Mouse (Mus musculus): ENCODE data around the gene Homer2.

Homer2 gene

DNA sequence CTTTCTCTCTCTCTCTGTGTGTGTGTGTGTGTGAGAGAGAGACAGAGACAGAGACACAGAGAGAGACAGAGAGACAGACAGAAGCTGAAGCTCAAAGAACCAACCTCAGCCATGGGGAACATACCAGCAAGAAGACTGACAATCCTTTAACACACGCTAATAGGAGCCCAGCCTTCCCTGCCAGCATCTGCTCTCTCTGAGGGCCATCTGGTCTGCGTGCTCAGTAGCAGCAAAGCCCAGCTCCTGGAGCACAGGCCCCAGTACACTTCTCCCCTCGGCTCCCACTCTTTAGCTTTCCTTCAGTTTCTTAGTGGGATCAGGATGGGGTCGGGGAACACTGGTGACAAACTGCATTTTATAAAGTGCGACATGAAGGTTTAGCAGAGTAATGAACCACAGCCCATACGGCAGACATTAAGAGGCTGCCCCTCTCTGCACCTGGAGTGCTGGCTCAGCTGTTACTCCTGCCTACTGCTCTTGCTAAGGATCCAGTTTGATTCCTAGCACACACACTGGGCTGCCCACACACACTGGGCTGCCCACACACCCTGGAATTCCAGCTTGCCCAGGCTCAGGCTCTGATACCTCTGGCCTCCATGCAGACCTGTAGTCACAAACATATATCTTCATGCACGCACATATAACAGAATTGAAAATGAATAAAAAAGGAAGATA lies 141.8 kb downstream of the Homer2 start:
- H3K4me1 ChIP-seq (replicated peaks; ENCODE audit: low read depth, low read length): peaks cover 10% of the 10 kb centered on the region
- no peaks in the 10 kb centered on the region for H3K27me3 ChIP-seq (ENCODE audit: insufficient read depth, low read length)
- no peaks in the 10 kb centered on the region for H3K36me3 ChIP-seq (ENCODE audit: insufficient read depth, low read length)
- H3K9me3 ChIP-seq (ENCODE audit: low read length): no peaks in the 10 kb centered on the region
- TF ChIP-seq NANOG (IDR thresholded peaks at IDR 0.05; ENCODE audit: borderline replicate concordance, low read length) (no peak), POU5F1 (IDR thresholded peaks at IDR 0.05; ENCODE audit: borderline replicate concordance, low read length) (no peak), CTCF (conservative IDR thresholded peaks at IDR 0.05; ENCODE audit: low read length) (no peak)
- no peak overlapping the region for H3K4me3 ChIP-seq (replicated peaks; ENCODE audit: low read length)

DNA sequence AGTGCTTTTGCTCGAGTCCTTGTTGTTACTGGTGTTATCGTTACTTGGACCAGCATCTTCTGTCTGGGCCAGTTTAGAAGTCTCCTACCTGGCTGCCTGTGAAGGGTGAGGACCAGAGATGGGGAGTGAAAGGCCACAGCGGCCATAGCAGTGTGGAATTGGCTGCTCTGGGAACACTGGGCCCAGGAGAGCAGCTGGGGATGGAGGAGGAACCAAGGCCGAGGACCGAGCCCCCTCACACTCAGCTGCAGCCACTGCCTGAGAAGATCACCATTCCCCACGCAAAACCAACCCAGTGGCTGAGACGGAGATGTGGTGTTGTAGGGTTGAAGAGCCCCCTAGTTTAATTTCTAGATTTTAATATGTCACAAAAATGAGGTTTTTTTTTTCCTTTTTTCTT lies 142.6 kb downstream of the Homer2 start:
- Histone ChIP-seq H3K36me3 (ENCODE audit: insufficient read depth, low read length) (no peaks in the 10 kb centered on the region), H3K4me3 (replicated peaks; ENCODE audit: low read length) (no peak overlapping the region), H3K4me1 (replicated peaks; ENCODE audit: low read depth, low read length) (peaks cover 3% of the 10 kb centered on the region; the same call in 1 of the 2 replicates), H3K27me3 (ENCODE audit: insufficient read depth, low read length) (no peaks in the 10 kb centered on the region), H3K9me3 (ENCODE audit: low read length) (no peaks in the 10 kb centered on the region)
- TF ChIP-seq POU5F1 (IDR thresholded peaks at IDR 0.05; ENCODE audit: borderline replicate concordance, low read length) (no peak), CTCF (conservative IDR thresholded peaks at IDR 0.05; ENCODE audit: low read length) (no peak), NANOG (IDR thresholded peaks at IDR 0.05; ENCODE audit: borderline replicate concordance, low read length) (no peak)

DNA sequence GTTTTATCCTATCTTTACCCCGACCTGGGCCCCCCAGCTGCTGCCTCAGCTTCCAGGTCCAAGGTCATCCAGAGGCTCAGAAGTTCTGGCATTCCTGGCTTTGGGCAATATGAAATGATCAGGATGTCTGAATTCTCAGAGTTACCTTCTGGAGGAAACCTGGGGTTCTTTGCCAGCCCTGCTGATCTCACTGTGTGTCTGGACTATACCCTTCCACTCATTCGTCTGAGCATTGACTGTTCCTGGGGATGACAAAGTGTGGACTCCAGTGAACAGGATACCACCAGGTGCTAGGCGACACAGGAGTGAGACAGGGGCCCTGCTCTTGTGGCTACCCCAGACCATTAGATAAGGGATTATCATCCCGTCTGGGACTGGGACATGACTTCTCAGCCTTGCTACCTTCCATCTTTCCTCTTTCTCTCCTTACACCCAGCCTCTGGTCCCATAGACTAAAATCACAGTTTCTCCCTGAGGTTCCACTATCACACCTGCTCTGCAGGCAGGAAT lies 143.8 kb downstream of the Homer2 start:
- Histone ChIP-seq H3K4me3 (replicated peaks; ENCODE audit: low read length) (no peak overlapping the region), H3K27me3 (ENCODE audit: insufficient read depth, low read length) (no peaks in the 10 kb centered on the region), H3K4me1 (replicated peaks; ENCODE audit: low read depth, low read length) (0 out of 2 replicates have a peak, but pooled peaks cover 2% of the 10 kb centered on the region), H3K9me3 (ENCODE audit: low read length) (no peaks in the 10 kb centered on the region), H3K36me3 (ENCODE audit: insufficient read depth, low read length) (no peaks in the 10 kb centered on the region)
- no peak for TF ChIP-seq POU5F1 (IDR thresholded peaks at IDR 0.05; ENCODE audit: borderline replicate concordance, low read length)
- TF ChIP-seq CTCF (conservative IDR thresholded peaks at IDR 0.05; ENCODE audit: low read length): no peak
- TF ChIP-seq NANOG (IDR thresholded peaks at IDR 0.05; ENCODE audit: borderline replicate concordance, low read length): no peak

DNA sequence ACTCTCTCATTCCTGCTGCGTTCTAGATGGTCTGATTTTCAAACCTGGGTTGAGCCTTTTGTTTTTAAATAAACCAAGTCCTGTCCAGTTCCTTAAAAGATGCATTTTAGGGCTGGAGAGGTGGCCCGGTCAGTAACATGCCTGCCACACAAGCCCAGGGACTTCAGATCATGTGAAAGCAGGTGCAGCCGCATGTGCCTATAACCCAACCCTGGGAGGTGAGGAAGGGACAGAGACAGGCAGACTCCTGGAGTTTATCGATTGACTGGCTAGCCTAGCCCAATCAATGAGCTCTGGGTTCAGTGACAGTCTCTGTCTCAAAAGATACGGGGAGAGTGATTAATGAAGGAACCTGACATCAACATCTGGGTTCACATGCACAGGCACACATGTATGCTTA lies 146.1 kb downstream of the Homer2 start:
- TF ChIP-seq NANOG (IDR thresholded peaks at IDR 0.05; ENCODE audit: borderline replicate concordance, low read length): no peak
- TF ChIP-seq CTCF (conservative IDR thresholded peaks at IDR 0.05; ENCODE audit: low read length): no peak
- TF ChIP-seq POU5F1 (IDR thresholded peaks at IDR 0.05; ENCODE audit: borderline replicate concordance, low read length): no peak
- H3K4me3 ChIP-seq (replicated peaks; ENCODE audit: low read length): no peak overlapping the region
- no peaks in the 10 kb centered on the region for H3K36me3 ChIP-seq (ENCODE audit: insufficient read depth, low read length)
- H3K27me3 ChIP-seq (ENCODE audit: insufficient read depth, low read length): no peaks in the 10 kb centered on the region
- no peaks in the 10 kb centered on the region for H3K4me1 ChIP-seq (replicated peaks; ENCODE audit: low read depth, low read length)
- H3K9me3 ChIP-seq (ENCODE audit: low read length): no peaks in the 10 kb centered on the region

DNA sequence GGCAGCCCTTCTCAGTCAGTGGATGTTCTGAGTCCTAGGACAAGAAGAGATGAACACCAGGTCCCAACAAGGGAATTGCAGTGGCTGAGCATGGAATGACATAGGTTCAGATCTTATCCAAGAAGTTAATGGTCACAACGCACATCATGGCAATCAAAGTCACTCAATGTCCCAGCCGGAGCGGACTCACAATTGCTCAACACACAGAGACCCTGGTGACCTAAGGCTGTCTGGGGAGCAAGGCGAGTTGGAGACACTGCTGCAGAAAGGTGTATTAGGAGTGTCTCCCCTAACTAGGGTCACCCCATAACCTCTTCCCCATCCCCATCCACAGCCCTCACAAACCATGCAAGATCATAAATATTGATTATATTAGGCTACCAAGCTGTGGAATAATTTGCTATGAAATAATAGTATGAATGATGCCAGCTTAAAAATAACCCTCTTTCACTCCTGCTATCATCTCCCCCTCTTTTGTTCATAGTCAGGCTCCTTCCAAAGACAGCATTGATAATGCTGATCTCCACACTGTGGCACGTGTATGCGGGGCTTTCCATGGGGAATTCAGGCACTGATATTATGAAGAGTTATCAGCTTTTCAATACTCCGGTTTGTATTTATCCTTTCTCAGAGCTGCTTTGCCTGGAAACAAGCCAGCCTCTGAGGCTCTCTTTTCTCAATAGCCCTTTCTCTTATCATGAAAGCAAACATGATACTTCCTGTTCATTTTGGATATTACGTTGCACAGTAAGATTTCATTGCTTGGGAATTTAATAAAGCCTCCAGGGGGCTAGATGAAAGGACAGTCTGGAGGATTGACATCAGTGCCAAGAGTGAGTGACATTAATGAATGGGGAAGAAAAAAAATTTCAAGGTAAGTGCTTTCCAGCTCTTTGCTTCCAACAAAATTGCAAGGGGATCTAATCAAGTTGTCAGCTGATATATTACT lies 147.0 kb downstream of the Homer2 start:
- H3K4me3 ChIP-seq (replicated peaks; ENCODE audit: low read length): no peak overlapping the region
- H3K4me1 ChIP-seq (replicated peaks; ENCODE audit: low read depth, low read length): no peaks in the 10 kb centered on the region
- no peaks in the 10 kb centered on the region for H3K36me3 ChIP-seq (ENCODE audit: insufficient read depth, low read length)
- no peaks in the 10 kb centered on the region for H3K27me3 ChIP-seq (ENCODE audit: insufficient read depth, low read length)
- no peaks in the 10 kb centered on the region for H3K9me3 ChIP-seq (ENCODE audit: low read length)
- TF ChIP-seq NANOG (IDR thresholded peaks at IDR 0.05; ENCODE audit: borderline replicate concordance, low read length) (no peak), POU5F1 (IDR thresholded peaks at IDR 0.05; ENCODE audit: borderline replicate concordance, low read length) (no peak), CTCF (conservative IDR thresholded peaks at IDR 0.05; ENCODE audit: low read length) (no peak)

DNA sequence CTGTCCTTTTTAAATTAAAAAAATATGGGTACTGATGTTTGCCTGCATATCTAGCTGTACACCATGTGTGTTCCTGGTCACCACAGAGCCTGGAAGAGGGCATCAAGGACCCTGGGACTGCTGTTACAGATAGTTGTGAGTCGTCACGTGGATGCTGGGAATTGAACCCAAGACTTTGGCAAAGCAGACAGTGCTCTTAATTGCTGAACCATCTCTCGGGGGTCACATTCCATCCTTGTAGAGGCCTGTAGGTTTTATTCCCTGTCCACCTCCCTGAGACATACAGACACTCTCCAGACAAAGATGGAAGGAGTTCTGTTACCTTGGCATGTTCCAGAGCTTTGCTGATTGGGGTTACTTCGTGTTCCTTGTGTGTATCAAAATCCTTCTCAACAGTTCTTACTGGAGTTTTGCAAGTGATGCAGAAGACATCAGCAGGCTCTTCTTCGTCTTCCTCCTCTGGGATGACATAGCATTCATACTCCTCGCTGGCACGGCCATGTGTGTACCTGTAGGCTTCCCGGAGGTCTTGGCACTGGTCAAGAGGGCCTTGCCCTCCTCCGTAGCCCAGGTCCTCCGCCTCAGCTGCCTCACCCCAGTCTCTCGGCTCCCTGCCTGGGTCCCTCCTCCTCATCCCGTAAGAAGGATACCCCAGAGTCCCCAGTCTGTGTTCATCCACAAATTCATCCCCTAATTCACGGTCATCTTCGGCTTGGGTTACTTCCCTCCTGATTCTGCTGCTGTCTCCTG lies 147.9 kb downstream of the Homer2 start:
- Histone ChIP-seq H3K36me3 (ENCODE audit: insufficient read depth, low read length) (no peaks in the 10 kb centered on the region), H3K4me1 (replicated peaks; ENCODE audit: low read depth, low read length) (no peaks in the 10 kb centered on the region), H3K27me3 (ENCODE audit: insufficient read depth, low read length) (no peaks in the 10 kb centered on the region), H3K4me3 (replicated peaks; ENCODE audit: low read length) (no peak overlapping the region), H3K9me3 (ENCODE audit: low read length) (no peaks in the 10 kb centered on the region)
- no peak for TF ChIP-seq POU5F1 (IDR thresholded peaks at IDR 0.05; ENCODE audit: borderline replicate concordance, low read length)
- TF ChIP-seq NANOG (IDR thresholded peaks at IDR 0.05; ENCODE audit: borderline replicate concordance, low read length): no peak
- TF ChIP-seq CTCF (conservative IDR thresholded peaks at IDR 0.05; ENCODE audit: low read length): no peak

DNA sequence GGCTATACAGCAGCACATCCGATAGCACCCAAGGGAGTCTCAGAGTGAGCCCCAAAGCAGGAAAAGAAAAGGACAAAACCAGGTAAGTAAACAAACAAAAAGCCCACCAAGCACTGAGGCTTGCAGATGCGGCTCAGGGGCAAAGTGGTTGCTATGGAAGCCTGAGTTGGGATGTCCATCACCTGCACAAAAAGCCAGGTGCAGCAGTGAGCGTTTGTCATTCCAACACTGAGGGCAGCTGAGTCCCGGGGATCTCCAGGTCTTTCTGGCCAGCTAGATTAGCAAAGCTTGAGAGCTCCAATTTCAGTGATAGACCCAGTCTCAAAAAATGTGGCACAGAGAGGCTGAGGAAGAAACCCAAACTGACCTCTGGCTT lies 149.4 kb downstream of the Homer2 start:
- no peak overlapping the region for H3K4me3 ChIP-seq (replicated peaks; ENCODE audit: low read length)
- no peak for TF ChIP-seq NANOG (IDR thresholded peaks at IDR 0.05; ENCODE audit: borderline replicate concordance, low read length)
- no peak for TF ChIP-seq CTCF (conservative IDR thresholded peaks at IDR 0.05; ENCODE audit: low read length)
- TF ChIP-seq POU5F1 (IDR thresholded peaks at IDR 0.05; ENCODE audit: borderline replicate concordance, low read length): no peak
- no peaks in the 10 kb centered on the region for H3K27me3 ChIP-seq (ENCODE audit: insufficient read depth, low read length)
- H3K9me3 ChIP-seq (ENCODE audit: low read length): no peaks in the 10 kb centered on the region
- no peaks in the 10 kb centered on the region for H3K36me3 ChIP-seq (ENCODE audit: insufficient read depth, low read length)
- no peaks in the 10 kb centered on the region for H3K4me1 ChIP-seq (replicated peaks; ENCODE audit: low read depth, low read length)

All from E14TG2a.4 (cell line).